Mouse (Mus musculus) testis, postnatal 14 days (tissue): ENCODE results near the gene Rhob.
"Not testable (repeated sequence)": the region's sequence is repeated elsewhere in the genome, so short reads cannot be mapped to it uniquely, and the experiment has no call there.

Experiments used
- DNase-seq: peaks from one replicate; pipeline ENCODE4 v3.0.0; 2021; ENCODE audit warnings: low spot score

Rhob gene

DNA sequence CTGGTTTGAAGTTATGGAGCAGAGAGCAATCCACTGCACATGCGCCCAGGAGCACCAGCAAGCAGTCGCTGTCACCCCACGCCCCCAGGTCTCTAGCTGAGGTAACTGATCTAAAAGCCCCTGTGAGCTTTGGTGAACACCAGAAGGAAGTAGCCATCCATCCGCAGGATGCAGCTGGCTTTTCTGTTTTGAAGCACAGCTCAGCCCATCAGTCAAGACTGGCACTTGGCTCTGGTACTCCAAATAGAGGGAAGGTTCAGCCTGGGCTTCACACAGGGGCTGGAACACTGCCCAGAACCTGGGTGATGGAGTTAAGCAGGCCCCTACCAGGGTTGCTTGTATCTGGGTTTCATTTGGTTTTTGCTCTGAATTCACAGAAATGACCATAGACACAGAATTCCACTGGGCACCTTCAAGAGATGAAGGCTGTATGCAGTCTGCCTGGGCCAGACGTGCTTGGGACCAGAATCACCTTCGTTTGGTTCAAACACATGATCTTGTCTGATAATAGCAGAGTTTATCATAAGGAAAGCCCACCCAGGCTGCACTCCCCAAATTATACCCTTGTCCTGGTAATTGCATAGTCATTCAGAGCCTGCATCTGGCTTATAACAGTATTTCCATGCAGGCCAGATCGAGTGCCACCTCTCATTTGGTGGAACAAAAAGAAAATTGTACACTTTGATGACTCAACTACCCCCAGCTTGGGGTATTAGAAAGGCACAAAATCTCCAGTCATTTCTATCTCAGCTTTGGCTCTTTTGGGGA, 27.0 kb downstream of the Rhob start:
- DNase-seq, result no peak

DNA sequence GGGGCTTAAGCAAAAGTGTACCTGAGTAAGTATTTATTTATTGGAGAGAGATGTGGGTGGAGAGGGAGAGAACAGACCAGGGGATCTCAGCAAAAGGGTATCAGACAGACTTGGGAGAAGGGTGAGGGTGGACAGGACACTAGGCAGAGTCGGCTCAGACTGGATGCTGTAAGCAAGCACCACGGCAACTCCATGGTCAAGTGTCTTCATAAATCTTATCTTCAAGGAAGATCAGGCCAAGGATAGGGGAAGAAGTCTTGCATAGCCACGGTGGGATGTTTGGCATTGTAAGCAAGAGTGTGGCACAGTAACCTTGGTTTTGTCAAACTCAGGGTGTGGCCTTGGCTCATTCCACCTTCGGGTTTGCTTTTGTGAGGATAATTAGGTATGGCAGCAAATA, 27.8 kb downstream of the Rhob start:
- DNase-seq, result no peak

DNA sequence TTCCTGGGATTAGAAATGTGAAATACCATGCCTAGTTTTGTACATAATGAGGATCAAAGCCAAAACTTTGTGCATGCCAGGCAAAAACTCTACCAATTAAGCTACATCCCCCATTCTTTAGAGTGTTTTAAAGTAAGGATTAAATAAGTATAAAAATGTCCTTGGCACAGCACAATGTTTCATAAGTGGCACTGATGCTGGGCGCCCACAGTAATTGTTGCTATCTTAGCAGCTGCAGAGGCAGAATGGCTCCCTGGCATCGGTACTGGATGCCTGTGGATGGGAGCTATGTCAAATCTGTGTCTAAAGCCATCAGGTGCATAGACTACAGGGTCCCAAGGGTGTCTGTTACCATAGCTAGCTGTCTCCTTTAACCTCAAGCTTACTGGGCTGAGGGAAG, 28.8 kb downstream of the Rhob start:
- no peak for DNase-seq

DNA sequence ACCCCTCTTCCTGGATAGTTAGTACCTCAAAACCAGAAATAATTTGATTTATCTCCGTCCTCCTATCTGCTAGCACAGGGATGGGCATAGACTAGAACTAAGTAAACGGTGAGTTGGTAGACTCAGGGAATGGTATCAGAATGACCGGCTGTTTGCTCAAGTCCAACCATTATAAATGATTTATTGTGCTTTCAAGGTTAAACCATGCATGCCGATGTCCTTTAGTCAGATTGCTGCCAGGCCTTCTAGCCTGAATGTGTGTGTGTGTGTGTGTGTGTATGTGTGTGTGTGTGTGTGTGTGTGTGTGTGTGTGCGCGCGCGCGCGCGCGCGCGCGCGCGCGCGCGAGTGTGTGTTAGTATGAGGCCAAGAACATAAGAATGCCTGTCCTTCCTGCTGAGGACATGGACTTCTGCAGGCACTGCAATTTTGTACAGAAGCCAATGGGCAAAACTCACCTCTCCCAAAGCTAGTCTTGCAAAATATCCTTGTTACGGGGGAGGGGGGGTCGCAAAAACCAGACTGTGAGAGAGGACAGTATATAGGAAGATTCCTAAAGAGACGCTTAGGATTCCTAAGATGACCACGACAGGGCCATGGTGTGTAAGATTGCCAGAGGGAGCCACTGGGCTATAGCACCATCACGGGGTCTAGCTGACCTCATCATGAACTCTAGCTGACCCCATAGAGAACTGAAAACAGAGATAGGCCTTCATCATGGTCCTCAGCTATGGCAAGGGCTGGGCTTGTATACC, 29.9 kb downstream of the Rhob start:
- no peak for DNase-seq

DNA sequence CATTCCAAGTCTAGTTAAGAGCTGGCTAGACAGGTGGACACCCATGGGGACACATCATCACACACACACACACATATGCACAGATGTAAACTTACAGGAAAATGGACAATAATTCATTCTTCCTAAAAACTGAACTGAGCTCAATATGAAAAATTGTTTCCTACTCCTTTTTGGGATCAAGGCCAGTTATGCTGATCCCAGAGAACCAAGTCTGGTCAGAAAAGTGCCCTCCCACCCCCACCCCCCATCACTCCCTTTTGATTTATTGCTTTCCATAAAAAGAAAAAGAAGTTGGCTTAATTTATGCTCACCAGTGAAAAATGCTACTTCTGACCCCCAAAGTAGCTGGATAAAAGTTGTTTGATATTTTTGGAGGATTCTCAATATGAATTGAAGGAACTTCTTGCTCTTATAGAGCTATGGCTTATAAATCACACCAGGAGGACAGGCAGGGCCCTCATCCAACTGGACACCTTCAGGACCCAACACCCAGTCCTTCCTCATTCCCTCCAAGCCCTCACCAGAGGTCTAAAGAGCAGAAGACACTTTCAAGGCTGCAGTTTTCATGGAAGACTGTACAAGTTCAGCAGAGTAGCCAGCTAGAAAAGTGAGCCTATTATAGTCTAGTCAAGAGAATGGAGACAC, 31.5 kb downstream of the Rhob start:
- no peak for DNase-seq

DNA sequence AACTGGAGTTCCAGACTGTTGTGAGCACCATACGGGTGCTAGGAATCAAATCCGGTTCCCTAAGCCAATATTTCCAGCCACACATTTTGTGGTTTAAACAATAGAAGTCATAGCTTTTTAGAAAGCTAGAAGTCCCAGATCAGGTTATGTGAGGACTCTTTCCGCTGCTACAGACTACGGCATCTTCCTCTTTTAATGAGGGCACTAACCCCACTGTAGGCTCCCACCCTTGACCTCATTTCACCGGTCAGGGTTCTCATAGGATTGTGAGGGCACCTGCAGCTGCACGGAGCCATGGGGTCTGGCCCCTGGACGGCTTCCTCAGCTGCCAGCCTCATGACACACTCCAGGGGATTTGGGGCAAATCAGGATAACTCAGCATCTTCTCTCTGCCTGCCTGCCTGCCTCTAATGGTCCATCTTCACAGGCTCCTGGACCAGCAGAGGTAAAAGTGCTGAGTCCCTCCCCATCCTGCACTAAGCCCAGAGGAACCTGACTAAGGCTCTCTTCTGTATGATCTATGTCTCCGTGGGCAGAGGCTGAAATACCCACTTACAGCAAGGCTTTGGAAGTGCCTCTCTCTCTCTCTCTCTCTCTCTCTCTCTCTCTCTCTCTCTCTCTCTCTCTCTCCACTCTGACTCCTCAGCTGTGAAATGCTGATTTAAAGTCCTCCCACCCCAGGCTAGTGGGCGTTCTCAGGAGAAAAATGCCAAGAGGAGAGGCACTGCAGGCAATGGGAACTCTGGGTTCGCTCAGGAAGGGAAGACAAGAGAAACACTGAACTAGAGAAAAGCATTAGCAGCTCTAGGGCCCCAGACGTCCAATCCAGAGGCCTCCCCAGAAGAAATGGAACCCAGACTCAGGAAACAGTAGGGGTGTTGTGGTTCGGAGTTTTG, 32.5 kb downstream of the Rhob start:
- no peak for DNase-seq

DNA sequence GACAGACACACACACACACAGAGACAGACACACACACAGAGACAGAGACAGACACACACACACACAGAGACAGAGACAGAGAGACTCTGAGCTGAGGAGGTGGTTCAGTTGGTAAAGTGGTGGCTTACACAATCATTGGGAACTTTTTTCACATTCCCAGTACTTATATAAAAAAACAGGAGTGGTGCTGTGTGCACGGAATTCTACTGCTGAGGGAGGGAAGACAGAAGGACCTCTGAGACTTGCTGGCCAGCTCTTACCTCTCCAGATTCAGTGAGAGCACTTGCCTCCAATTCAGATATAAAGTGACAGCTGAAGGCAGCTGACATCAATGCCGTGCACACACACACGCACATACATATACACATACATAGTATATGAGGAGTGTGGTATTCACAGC, 34.1 kb downstream of the Rhob start:
- no peak for DNase-seq

DNA sequence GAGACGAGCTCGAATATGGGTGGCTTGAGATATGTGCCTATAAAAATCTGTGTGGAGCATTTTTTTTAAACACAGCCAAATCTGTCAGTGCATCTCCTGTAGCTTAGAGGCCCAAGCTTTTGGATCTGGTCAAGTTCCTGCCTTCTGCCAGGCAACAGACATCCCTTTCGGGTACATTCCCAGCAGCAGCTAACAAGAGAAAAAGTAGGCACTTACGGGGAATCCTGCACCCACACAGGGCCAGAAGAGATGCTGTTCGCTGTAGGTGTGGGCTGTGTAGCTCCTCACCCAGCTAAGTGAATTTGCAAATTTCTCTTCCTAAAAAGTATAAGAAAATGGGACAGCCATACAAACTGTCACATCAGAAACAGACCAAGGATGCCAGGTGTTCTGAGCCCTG, 34.8 kb downstream of the Rhob start:
- no peak for DNase-seq

DNA sequence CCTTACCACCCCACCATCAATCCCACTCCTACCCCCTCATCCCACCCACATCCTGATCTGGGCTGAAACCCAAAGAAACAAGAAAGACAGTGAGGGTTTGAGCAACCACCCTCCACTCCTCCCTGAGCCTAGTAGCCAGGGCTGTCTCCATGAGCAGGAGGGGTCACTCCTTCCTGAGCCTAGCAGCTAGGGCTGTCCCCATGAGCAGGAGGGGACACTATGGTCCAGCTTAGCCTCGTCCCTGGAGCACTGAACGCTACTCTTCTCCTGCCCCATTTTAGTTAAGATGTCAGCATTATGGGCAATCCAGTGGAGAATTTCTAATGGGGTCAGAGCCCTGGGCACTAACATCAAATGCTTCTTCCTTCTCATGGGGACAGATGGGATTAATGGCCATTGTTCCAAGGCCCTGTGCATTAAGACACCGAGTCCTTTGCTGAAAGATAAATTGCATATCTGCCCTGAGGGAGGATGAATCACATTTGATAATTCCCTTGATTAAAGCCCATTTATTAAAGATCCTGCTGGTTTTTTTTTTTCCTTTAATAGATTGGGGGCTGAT, 36.1 kb downstream of the Rhob start:
- no peak for DNase-seq

DNA sequence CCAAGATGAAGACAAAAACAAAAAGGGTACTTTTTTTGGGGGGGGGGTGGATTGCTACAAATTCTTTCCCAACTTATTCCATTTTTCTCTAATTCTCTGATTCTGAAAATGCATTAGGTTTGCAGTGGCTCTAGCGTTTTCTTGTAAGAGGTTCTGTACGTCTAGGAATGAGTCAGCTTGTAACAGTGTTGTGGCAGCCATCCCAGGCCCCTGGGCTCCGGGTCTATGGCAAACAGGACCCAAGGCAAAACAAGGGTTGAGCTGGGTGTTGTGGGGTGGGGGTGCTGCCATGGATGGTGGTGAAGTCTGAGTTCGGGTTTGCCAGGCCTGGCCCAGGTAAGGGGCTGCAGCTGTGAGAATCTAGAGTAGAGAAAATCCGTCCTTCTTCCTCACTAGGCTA, 37.3 kb downstream of the Rhob start:
- DNase-seq, result no peak

DNA sequence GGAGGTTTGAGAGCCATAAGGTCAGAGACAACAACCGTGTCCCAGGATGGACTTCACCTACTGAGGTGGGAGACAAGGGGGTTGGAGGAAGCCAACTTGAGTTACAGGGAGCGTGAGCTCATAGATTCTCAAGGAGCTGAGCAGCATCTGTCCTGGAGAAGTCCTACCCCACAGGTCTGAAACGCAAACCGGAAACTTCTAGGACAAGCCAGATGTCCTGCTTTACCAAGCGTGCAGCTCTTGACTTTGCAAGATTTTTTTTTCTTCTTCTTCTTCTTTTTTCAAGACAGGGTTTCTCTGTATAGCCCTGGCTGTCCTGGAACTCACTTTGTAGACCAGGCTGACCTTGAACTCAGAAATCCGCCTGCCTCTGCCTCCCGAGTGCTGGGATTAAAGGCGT, 38.2 kb downstream of the Rhob start:
- not testable (repeated sequence) for DNase-seq

DNA sequence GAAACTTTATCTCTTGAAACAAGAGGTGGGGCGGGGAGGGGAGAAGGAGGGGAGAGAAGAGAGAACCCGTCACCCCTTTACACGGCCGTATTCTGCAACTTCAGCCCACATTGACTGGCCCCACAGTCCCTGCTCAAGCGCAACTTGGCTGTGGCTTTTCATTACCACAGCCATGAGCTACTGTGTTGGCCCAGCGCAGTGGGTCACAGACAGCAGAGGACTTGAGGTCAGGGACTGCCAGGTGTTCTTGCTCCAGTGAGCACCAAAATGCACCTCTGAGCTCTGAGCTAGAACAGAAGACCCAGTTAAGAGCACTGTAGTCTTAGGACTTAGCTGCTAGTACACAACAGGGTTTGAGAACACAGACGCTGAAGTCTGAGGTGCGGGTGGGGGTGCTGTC, 41.4 kb downstream of the Rhob start:
- DNase-seq, result no peak

DNA sequence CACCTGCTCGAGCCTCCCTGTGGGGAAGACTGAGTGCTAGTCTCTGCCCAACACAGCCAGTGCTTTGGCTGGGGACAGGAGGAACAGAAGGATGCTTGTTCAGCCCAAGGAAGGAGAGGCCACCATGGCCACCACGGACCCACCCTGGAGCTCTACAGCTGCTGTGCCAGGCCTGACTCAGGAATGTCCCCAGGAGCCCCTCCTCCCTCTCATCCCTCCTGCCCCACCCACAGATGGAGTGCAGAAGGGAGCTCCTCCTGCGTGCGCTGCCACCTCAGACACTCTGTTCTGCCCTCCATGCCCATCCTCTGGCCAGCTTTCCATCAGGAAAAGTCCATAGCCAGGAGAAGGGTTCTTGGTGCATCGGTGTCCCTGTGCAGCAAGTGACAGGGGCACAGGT, 42.8 kb downstream of the Rhob start:
- no peak for DNase-seq

DNA sequence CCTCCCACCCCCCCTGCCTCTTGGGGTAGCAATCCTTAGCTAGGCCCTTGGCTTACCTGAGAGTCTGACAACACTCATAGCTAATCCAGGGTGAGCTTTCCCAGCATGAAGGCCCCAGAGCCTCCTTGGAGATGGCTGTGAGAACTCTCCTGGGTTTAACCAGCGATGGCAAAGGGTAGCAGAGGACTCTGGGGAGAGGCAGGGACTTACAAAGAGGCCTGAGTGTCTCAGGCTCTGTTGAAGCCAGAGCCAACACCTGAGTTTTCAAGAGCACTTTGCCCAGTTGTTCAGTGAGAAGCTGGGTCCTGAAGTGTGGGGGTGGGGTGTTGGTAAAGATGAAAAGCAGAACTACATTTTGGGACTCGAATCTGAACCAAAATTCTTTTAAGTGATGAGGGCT, 44.8 kb downstream of the Rhob start:
- DNase-seq, result no peak

DNA sequence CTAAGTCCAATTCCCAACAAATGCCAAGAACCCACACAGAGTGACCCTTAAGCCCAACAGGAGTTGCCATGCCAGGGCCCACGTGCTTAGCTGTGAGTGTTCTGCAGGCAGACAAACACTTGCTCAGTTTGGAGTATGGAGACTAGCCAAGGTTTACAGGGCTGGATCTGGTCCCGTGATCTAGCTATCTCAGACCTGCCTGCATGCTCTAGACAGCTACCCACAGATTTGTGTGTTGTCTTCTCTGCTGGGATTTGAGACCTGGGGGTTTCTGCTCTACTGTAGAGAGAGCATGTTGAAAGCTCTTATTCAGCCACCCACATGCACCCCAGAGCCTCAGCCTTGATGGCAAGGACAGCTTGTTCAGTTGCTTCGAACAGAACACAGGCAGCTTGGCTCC, 45.3 kb downstream of the Rhob start:
- peak; percentile 41 for DNase-seq

DNA sequence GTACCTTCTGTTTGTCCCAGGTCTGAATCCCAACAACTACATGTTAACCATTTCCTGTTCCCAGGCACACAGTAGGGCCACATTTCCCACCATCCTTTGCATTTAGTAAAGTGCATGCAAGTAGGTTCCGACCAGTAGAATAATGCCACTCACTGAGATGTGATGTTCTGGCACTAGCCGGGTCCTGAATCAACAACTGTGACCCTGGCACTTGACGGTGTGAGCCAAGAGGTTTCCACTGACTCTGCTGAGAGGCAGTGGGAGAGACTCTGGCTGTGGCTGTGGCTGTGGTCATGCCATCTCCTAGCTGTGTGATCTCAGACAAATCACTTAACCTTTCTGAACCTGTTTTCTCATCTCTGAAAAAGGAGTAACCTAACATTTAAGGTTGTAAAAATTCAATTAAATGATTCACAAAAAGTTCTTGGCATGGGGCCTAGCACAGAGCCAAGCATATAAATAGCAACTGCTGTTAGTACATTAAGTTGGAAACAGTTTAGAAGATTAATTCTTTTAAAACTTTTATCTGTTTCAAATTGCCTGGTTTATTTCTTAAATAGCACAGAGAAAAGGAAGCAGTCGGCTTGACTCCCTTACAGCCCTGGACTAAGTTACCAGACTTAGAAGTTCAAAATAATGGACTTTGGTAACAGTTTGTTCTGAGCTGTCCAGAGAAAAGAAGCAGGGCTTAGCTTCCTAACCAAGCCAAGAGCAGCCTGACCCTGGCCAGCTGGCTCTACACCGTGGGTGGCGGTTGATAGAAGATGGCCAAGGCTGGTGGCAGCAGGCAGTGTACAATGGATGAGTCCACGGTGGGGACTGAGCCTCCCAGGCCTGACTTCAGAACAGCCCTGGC, 46.8 kb downstream of the Rhob start:
- peak; percentile 49 for DNase-seq

DNA sequence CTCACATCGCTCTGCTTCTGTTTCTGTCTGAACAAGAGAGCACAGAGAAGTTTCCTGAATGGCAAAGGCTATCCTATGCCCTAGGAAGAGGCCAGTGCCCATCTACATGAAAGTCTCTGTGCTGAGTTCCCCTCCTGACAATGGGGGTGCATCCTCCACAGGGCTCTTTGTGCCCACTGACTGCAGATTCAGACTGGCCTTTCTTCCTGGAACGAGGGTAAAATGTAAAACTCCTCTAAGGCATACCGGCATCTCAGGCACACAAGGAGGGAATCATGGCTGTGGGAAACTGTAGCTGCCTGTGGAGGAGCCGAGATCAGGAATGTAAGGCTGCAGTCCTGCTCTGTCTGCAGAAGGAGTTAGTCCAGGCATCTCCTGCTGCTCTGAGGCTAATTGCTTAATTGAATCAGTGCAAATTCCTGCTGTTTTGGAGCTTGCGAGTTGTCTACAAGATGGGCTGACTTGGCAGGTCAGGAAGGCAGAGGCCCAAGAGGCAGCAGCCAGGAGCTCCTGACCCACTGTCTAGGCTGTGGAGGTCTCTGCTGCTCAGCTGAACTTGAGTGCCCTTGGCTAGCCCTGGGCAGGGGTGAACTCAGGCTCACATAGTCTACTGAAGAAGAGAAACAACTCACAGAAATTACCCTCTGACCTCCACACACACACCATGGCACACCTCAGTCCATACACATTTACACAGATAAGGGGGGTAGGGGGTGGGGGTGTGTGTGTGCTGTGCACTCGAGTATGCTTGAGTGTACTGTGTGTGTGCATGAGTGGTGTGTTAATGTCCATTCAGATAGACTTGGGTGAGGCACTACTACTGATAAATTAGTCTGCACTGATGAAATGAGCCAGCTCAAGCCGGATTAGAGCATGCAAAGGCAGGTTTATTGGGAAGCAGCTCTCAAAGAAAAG, 48.0 kb downstream of the Rhob start:
- no peak for DNase-seq

DNA sequence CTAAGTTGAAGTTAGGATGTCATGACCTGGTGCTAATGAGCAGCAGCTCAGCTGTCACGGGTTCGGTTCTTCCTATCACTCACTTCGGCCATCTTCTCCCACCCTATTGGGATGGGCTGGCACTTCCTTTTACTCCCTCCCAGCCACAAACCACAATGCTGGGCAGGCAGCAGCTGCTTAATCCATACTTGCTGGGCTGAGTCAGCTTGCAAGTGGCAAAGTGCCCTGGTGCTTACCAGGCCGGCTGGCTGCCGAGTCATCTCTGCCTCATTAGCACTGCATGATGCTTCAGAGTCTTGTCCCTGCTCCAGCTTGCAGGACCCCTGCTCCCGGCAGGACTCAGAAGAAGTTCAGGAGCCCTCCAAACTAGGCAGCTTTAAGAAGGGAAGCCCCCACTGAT, 49.2 kb downstream of the Rhob start:
- no peak for DNase-seq

DNA sequence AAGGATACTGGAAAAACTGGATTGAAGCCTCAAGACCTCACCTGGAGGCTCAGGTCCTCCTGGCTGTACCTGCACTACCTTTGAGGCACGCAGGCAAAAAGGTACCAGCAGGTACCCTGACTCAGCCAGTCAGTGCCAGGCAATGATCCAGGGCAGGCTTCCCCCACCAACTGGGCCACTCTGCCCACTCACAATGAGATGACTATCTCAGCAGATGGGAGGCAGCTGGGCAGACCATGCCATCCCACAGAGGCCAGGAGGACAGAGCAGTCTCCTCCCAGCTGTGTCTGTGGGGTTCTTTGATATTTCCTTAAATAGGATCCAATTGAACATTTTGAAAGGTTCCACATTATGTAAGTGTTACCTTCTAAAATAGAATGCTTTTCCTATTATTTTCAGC, 49.8 kb downstream of the Rhob start:
- no peak for DNase-seq
